ENCODE assay signal across 11 mouse cellular contexts in genomic region chr6:52797252-52797800, GRCm38 (mm10).
A peak's percentile ranks its signal among the peaks of the same experiment; 100 is the strongest.
DNase-seq lines count a peak whose midpoint lies in the region; ATAC-seq and TF ChIP-seq lines count a peak whose summit lies in the region.
"Had no signal": no experiment of that assay in that cellular context is flagged by ENCODE, and none has a peak within 500 bp of the region (broad histone marks: within the 10 kb centered on the region; RNA-seq: fewer than 3 reads in every experiment).

No protein-coding gene starts in this region.

- H3K9ac ChIP-seq in kidney, postnatal 0 days (ENCODE audit: low read depth, low read length), result no peak overlapping the region
- H3K9ac ChIP-seq: forebrain, embryonic 13.5 days had no signal

- DNase-seq in embryo, embryonic 10 days (ENCODE audit: low spot score), result peak; percentile 48
- DNase-seq in embryo, embryonic 9.5 days (ENCODE audit: extremely low spot score), result no peak
- no peak for DNase-seq in kidney, postnatal 0 days (ENCODE audit: low spot score)
- no peak for DNase-seq in kidney, adult 9 months
- peak; percentile 25 for DNase-seq in ES-CJ7 (ENCODE audit: low read depth, low spot score)
- DNase-seq in forelimb bud, embryonic 11.5 days (ENCODE audit: low read depth, low spot score), result peak; percentile 64
- no peak for DNase-seq in thymus, postnatal 0 days (ENCODE audit: low spot score)
- DNase-seq in ovary, adult 18-20 months (ENCODE audit: low spot score), result no peak
- DNase-seq: right cerebral cortex, postnatal 25 days had no signal

- H3K4me2 ChIP-seq in kidney, postnatal 0 days (ENCODE audit: low read length), result no peak overlapping the region
- H3K4me2 ChIP-seq: forebrain, embryonic 13.5 days had no signal

- peak; percentile 48; the same call in 1 of the 2 replicates for TF ChIP-seq CTCF in kidney, postnatal 0 days (IDR thresholded peaks at IDR 0.05; ENCODE audit: low read depth)

- H3K27ac ChIP-seq in kidney, postnatal 0 days, result no peak overlapping the region
- H3K27ac ChIP-seq: forebrain, embryonic 13.5 days had no signal

- H3K27me3 ChIP-seq in kidney, postnatal 0 days (ENCODE audit: insufficient read depth, low read length), result no peaks in the 10 kb centered on the region
- H3K27me3 ChIP-seq: forebrain, embryonic 13.5 days had no signal

- 0 out of 2 replicates have a peak, but pooled peaks cover 4% of the 10 kb centered on the region for H3K9me3 ChIP-seq in kidney, postnatal 0 days (replicated peaks; ENCODE audit: low read length)
- H3K9me3 ChIP-seq: forebrain, embryonic 13.5 days had no signal

- ATAC-seq in kidney, postnatal 0 days (replicated peaks; ENCODE audit: low FRiP score, low read depth), result no peak
- ATAC-seq: intestine, embryonic 16.5 days had no signal

- no peak overlapping the region for H3K4me3 ChIP-seq in kidney, postnatal 0 days (replicated peaks; ENCODE audit: low read depth, low read length)
- H3K4me3 ChIP-seq: forebrain, embryonic 13.5 days had no signal

- no peaks in the 10 kb centered on the region for H3K36me3 ChIP-seq in kidney, postnatal 0 days (ENCODE audit: insufficient read depth, low read length)

- WGBS in kidney, postnatal 0 days, result 46% methylated on average over 6 of the region's 6 CpGs

- H3K4me1 ChIP-seq in kidney, postnatal 0 days (replicated peaks; ENCODE audit: insufficient read depth, low read length), result peaks cover 17% of the 10 kb centered on the region; the same call in 1 of the 2 replicates

Comparison
In these comparisons a context has a peak if more than half of its experiments do, and no peak if none do; other contexts are left out.
1. DNase-seq: peak in embryo, embryonic 10 days (single experiment), ES-CJ7 (single experiment) and forelimb bud, embryonic 11.5 days (single experiment); none in embryo, embryonic 9.5 days (single experiment), kidney, postnatal 0 days (single experiment), kidney, adult 9 months (single experiment), thymus, postnatal 0 days (single experiment) and ovary, adult 18-20 months (single experiment).